Mouse (Mus musculus) ZHBTc4 (cell line): ENCODE measurements around the gene Slc25a41.
A peak's percentile ranks its signal among the peaks of the same experiment; 100 is the strongest.

Experiments used
- DNase-seq: peaks from one replicate; pipeline ENCODE4 v3.0.0-alpha.2; 2011; ENCODE audit warnings: low read depth, low spot score

The Slc25a41 gene

DNA sequence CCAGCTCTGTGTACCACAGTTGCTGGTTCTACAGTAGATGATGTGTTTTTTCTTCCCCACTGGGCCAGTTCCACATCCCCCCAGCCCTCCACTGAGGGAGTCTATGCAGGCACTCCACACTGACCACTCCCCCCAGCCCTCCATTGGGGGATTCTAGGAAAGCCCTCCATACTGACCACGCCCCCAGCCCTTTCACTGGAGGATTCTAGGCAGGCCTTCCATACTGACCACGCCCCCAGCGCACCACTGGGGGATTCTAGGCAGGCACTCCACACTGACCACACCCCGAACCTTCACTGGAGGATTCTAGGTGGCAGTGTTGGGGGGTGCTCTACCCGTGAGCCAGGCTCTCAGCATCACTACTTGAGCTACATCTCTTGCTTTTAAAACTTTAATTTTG lies 6.0 kb upstream of the Slc25a41 start:
- peak; percentile 97 for DNase-seq

- peak; percentile 74 for DNase-seq
These were observed 2.5 kb downstream of the Slc25a41 start for GRCm38 (mm10) chr17:57038978-57039377.

- no peak for DNase-seq
These were observed 8.6 kb downstream of the Slc25a41 start for GRCm38 (mm10) chr17:57032854-57033253.

GRCm38 (mm10) chr17:57031661-57032420 lies 9.6 kb downstream of the Slc25a41 start:
- DNase-seq: peak; percentile 100

GRCm38 (mm10) chr17:57030931-57031660 lies 10.4 kb downstream of the Slc25a41 start, which contains the start of gene Khsrp:
Khsrp (minus strand) TSS chr17:57031522.
- peak; percentile 64 for DNase-seq

- peak; percentile 63 for DNase-seq
These were observed 11.8 kb downstream of the Slc25a41 start for GRCm38 (mm10) chr17:57029691-57030090.

DNA sequence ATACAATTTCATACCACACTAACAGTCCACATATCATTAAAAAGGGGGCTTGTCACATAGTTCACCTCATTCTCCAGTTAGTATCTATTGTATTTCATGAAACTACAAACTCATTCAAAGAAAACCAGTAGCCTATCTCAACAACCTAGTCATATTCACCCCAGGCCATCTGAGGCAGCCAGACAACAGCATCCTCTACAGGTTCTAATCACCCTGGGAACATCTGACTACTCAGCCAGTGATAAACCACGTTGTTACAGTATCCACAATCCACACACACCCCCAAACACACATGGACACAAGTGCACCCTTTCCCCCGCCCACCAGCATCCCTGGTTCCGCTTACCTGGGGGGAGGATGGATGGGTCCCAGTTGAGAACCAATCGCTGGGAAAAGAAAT lies 14.0 kb downstream of the Slc25a41 start:
- no peak for DNase-seq

DNA sequence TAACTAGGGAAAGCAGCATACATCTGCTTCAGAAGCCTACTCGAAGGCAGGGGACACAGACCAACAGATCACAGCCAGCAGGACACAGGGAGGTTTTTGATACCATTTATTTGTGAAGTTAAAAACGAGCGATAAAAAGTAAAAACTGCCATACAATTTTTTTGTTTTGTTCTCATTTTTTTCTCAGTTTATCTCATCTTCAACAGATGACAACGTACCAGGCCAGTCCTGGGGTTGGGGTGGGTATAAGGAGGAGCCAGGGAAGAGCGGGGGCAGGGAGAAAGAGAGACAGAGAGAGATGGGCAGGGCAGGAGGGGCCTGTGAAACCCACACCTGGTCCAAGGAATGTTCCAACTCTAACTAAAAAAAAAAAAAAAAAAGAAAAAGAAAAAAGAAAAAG lies 20.5 kb downstream of the Slc25a41 start:
- DNase-seq: no peak

DNA sequence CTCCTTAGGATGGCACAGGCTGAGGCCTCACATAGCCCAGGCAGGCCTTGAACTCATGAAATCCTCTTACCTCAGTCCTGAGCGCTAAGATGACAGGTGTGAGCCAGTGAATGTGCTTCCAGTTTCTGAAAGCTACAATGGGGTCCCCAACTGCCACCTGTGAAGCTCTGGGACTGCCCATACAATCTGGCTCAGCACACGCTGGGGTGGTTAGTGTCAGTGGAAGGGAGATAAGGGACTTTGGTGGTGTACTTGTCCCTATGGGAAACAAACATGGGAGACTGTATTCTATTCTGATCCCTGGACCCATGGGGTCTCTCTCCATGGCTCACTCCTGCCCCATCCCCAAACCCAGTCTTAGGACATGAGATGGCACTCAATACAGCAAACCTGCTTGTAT lies 21.8 kb downstream of the Slc25a41 start:
- no peak for DNase-seq

DNA sequence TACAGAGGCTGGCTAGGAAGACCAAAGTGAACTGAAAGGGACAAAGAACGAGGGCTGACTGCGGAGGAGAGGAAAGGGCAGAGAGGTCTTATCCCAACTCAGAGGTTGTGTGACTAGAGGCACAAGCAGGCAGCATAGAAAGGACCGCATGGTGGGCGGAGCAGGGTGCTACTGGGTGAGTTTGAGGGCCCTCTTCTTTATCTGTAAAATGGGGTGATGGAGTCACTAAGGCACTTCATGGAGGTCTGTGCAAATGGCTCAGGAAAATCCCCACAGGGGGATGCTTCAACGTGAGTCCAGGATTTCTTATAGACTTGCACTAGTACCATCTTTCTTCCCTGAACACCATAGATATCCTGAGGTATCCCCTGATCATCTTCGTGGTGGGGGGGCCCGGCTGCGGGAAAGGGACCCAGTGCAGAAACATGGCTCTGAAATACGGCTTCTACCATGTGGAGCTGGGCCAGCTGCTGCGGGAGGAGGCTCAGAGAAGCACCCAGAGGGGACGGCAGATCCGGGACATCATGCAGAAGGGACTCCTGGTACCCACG lies 29.1 kb downstream of the Slc25a41 start:
- no peak for DNase-seq

DNA sequence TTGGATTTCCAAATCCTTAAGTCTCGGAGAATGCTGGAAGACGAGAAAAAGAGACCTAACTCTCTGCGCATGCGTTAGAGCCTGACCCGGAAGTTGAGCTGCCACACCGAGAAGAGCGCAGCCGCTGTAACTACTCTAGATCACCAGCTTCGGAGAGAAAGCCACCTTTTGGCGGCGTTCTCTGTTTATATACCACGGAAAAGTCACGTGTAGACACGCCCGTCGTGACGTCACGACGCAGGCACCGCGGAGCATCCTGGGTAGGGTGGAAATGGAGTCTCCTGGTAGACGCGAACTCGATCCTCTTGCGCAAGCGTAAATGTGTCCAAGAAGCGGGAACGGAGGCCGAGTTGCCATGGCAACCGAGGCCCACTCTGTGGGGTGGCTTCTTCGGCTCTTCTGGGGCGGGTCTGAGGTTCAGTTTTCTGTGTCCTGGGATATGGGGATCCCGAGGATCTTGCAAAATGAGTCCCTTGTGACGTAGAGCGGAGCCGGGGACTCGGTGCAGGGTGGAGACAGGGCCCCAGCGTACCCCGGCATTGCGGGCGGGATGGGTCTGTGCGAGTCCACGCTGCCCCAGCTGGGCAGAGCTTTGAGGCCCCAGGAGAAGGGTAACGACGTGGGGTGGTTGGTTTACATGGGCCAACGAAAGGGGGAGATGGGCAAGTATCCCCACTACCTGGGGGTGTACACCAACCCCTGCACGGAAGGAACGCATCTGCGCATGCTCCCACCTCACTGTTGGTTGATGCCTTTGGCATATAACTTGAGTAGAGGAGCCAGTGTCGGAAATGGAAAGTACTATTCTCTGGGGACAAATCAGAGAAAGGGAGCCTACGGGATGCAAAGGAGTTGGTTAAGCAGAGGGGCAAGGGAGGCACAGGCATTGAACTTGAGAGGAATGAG lies 30.0 kb downstream of the Slc25a41 start, which contains the start of the genes Gtf2f1 and Gm17949:
TSS of gene Gtf2f1 (minus strand) at position 53 of the 906 bp plus-strand sequence.
TSS of gene Gm17949 (plus strand) at position 234 of the 906 bp plus-strand sequence.
- peak; percentile 99 for DNase-seq

DNA sequence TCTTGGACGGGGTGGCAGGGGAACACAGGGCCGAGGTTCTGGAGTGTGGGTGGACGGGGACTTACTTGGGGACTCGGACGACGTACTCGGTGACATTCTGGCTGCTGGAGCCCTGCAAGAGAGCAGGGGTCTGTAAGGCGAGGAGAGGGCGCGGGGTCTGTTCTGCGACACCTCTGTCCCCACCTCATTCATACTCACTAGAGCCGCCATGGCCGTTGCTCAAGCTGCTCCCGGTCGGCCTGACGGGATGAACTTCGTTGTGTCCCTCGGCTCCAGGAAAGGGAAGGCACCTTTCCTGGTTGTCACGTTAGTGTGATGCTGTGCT lies 30.6 kb downstream of the Slc25a41 start:
- DNase-seq: no peak

- DNase-seq: peak; percentile 86
These were observed 34.1 kb downstream of the Slc25a41 start for GRCm38 (mm10) chr17:57007137-57007905.

GRCm38 (mm10) chr17:57003994-57004393 lies 37.5 kb downstream of the Slc25a41 start:
- no peak for DNase-seq

GRCm38 (mm10) chr17:57001228-57001627 lies 40.2 kb downstream of the Slc25a41 start:
- no peak for DNase-seq

- no peak for DNase-seq
These were observed 41.4 kb downstream of the Slc25a41 start, which contains the start of gene Pspn for GRCm38 (mm10) chr17:56999968-57000609. Pspn (minus strand) TSS chr17:57000018.

DNA sequence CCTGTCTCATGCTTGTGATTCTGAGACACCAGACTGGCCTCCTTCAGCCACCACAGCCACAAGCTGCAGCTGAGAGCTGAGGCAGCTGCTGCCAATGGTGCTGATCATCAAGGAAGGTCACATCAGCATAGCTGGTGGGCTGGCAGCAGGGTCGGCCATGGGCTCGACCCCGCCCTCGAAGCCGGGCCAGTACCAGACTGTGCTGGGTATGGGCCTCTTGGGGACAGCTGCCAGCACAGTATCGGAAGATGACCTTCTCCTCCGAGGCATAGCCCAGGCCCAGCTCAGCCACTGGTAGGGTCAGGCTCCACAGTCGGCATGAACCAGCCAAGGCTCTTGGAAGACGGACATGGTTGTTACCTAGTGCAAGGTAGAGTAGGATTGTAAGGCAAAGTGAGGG lies 42.0 kb downstream of the Slc25a41 start:
- no peak for DNase-seq

DNA sequence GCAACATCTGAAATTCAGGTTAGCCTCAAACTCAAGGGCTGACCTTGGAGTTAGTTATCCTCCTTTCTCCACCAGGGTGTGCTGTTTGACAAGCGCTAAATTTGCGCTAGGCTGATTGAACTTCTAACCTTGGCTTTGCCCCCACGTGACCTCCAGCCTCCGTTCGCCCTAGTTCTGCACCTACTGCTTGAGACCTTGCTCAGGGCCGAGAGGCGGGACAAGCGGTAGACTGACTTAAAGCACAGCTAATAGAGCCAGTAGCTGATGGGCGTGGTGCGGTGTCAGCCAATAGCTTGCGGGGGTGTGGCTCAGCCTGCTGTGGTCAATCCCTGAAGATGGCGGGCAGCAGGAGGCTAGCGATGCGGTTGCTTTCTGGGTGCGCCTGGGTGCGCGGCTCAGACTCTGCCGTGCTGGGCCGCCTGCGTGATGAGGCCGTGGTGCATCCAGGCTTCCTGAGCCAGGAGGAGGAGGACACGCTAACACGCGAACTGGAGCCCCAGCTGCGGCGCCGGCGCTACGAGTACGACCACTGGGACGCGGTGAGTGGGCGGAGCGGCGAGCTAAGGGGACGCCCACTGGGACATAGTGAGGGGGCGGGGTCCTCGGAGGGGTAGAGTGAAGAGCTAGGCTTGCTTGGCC lies 44.3 kb downstream of the Slc25a41 start, which contains the start of gene Alkbh7:
TSS of gene Alkbh7 (plus strand) at position 311 of the 639 bp plus-strand sequence.
- peak; percentile 100 for DNase-seq

- no peak for DNase-seq
These were observed 44.9 kb downstream of the Slc25a41 start for GRCm38 (mm10) chr17:56996506-56996905.

- DNase-seq: no peak
These were observed 46.4 kb downstream of the Slc25a41 start for GRCm38 (mm10) chr17:56995046-56995445.
